Mouse (Mus musculus): ENCODE measurements around the gene Mzf1.

Mzf1 gene

DNA sequence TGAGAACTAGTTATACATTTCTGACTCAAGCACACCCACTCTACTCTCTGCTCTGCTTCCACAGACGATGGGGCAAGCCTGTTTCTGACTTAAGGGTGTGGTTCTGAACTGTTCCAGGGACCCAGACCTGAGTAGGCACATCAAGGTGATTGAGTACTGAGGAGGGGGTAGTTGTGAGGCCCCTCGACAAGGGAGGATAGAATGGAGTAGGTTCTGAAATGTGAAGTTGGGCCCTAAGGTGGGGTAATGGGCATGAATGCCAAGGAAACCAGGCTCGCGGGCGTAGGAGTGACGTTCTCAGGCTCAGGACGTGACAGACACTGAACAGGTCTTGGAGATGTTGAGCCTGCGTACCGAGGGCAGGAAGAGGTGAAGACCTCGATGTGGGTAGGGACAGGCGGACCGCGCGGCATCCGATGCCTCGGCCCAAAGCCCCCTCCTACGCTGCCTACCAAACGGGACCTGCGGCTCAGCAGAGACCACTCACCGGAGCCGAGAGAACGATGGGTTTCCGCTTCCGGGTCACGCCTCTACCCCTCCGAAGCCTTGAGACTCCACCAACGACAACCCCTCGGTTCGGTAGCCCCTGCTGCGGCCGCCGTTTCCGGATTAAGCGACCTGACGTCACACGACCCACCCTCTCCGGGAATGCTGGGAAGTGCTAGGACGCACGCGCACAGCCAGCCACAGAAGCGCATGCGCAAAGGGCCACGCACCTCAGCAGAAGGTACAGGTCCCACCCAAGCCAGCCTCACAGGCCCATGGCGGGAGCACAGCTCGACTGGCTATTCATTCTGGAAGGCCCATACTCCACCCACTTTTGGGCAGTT lies 20.2 kb downstream of the Mzf1 start, which contains the start of gene Chmp2a:
Gene Chmp2a, minus strand, starts transcription at position 660 of the 830 bp plus-strand sequence.
- peak; percentile 99 for DNase-seq (ENCODE audit: low read depth, low spot score)

DNA sequence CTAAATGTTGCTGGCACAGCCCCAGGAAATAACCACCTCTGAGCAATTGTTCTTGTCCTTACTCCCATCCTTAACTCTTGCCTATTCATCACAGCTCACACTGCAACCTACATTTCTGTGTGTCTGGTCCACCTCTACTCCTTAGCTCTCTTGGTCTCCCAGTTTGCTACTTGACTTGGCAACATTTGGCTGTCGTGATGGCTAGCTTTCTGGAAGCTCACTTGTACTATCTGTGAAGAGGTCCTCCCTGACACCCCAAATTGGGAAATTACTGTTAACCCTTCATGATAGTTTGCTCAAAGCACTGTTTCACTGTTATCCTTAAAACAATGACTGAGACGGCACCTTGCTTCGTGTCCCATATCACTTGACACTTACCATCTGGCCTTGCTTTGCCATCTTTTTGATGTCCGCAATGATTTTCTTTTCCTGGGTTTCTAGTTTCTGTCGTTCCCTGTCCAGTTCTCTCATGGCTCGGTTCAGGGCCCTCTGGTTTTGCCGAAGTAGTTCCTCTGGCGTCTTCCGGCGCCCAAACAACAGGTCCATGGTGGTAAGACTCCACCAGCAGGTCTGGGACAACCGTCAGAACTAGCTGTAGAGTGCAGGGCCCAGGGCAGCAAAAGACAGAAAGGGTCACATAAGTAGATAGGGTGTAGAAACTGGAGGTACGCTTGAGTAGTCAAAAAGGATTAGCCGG lies 21.0 kb downstream of the Mzf1 start:
- no peak for DNase-seq (ENCODE audit: low read depth, low spot score)

DNA sequence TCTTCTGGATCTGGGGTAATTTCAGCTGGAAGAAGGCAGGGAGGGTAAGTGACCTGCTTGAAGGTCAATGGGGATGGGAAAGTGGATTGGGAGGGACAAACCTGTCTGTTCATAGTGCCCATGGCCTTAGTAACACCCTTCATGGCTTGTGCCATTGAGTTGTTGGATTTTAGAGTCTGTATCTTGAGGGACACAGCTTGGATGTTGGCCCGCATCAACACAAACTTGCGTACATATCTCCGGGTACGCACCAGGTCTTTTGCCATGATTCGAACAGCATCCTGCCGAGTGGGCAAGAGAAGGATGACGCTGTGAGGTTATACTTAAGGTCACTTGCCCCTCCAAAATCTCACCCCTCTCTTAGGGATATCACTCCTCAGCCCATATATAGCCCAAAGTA lies 22.0 kb downstream of the Mzf1 start:
- DNase-seq (ENCODE audit: low read depth, low spot score) = no peak

DNA sequence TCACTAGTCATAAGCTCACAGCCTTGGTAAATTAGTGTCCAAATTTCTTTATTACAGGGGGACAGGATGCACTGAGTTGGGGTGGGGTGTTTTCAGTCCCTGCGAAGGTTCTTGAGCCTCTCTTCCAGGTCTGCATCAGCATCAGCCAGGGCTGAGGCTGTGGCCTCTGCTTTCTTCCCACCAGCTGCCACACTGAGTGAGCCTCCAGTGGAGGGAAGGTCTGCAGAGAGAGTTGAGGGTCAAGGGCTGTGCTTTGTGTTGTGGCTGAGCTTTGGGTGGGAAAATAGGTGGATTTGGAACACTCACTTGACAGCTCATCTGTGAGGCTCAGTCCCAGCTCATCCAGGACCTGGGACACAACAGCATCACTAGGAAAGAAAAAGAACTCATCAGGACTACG lies 22.6 kb downstream of the Mzf1 start:
- no peak for DNase-seq (ENCODE audit: low read depth, low spot score)

DNA sequence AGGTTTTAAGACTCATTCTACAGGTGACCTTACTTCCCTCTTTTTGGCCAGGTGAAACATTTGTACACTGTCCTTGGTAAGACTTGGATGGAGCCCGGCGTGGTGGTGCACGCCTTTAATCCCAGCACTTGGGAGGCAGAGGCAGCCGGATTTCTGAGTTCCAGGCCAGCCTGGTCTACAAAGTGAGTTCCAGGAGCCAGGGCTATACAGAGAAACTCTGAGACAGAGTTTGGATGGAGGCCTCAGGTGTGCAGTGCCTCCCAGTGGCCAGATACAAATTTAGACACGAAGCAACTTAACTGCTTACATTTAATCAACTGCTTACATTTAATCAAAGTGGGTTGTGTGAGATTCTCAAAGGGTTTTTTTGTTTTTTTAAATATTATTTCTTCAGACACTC lies 23.5 kb downstream of the Mzf1 start:
- peak; percentile 70 for DNase-seq (ENCODE audit: low read depth, low spot score)

- no peak for DNase-seq (ENCODE audit: low read depth, low spot score)
Observed at GRCm38 (mm10) chr7:13028986-13029385, 25.6 kb downstream of the Mzf1 start.

- DNase-seq (ENCODE audit: low read depth, low spot score) = no peak
Observed at GRCm38 (mm10) chr7:13025511-13026112, 29.0 kb downstream of the Mzf1 start.

- DNase-seq (ENCODE audit: low read depth, low spot score) = peak; percentile 81
Observed at GRCm38 (mm10) chr7:13024805-13025204, 29.8 kb downstream of the Mzf1 start.

DNA sequence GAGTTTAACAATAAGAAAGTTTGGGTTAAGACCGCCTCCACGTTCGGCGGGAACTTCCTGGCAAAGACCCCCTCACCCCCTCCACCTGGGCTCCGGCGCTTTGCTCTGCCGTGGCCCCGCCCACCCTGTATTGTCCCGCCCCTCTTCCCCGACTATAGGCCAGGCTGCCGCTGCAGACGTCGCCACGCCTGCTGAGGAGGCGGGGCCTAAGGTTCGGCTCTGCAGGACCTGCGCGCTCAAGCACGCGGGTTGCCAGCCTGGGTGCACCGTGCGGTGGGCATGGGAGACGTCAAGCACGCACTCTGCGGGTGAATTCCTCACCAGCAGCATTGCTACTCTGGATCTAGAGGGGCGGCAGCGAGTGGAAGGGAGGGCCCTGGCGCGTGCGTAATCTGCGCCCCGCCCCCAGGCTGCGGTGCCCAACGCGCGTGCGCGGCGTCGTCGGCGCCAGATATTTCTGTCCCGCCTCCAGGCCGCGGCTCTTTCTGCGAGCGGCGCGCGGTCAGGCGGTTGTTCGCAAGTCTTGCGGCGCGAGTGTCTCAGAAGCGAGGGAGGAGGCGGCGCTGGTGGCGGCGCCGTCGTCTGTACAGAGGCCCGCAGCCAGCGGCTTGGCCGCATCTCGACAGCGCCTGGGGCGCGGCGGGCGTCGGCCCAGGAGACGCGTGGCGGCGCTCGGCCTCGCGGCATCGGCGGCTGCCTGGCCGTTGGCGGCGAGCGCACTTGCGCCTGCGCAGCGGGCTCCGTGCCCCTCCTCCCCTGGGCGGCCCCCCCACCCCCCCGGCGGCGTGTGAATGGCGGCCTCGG lies 30.4 kb downstream of the Mzf1 start:
- DNase-seq (ENCODE audit: low read depth, low spot score) = peak; percentile 98

DNA sequence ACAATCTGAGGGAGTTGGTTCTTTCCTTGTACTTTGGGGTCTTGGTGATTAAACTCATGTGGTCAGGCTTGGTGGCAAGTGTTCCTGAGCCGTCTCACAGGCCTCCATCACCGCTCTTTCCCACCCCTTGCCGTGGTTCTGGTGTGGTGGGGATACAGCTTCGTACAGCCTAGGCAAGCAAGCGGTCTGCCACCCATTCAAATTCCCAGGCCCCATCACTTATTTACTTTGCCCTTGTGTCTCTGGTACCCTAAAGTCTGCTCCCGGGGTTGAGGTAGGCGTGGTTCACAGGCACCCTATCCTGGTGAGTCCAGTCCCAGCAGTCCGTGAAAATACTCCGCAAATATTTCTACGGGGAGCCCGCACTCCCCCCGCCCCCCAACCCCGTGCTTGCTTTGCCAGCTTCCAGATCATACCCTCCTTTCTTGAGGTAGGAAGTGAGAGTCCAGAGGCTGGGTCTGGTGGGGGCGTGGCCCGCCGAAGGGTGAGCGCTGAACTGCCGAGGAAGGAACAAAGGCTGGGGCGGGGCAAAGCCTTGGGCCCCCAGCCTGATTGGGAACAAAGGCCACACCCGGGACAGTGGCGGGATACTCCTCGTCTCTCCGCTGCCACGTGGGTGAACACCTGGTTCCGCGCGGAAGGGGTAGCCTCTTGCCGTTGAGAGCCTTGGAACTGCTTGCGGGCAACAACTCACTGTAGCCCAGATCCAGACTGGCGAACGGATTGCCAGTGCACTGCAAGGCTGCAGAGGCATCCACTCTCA lies 31.6 kb downstream of the Mzf1 start:
- DNase-seq (ENCODE audit: low read depth, low spot score) = peak; percentile 98

DNA sequence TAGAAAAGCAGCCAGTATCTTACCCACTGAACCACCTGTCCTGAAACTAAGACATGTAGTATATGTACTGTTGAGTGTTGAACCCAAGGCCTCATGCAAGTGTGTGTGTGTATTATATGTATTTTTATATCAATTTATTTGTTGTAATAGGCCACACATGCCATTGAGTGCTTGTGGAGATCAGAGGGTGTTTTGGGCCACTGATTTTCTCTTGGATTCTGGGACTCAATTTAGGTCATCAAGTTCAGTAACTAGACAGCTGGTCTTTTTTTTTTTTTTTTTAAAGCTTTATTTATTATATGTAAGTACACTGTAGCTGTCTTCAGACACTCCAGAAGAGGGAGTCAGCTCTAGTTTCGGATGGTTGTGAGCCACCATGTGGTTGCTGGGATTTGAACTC lies 39.3 kb downstream of the Mzf1 start:
- peak; percentile 22 for DNase-seq (ENCODE audit: low read depth, low spot score)

GRCm38 (mm10) chr7:13014275-13014839 lies 40.2 kb downstream of the Mzf1 start:
- peak; percentile 99 for DNase-seq (ENCODE audit: low read depth, low spot score)

- no peak for DNase-seq (ENCODE audit: low read depth, low spot score)
Observed at GRCm38 (mm10) chr7:13013671-13014070, 40.9 kb downstream of the Mzf1 start.

- peak; percentile 90 for DNase-seq (ENCODE audit: low read depth, low spot score)
Observed at GRCm38 (mm10) chr7:13010005-13010908, 44.3 kb downstream of the Mzf1 start, which contains the start of gene Zbtb45. Gene Zbtb45, minus strand, starts transcription at chr7:13010034.

DNA sequence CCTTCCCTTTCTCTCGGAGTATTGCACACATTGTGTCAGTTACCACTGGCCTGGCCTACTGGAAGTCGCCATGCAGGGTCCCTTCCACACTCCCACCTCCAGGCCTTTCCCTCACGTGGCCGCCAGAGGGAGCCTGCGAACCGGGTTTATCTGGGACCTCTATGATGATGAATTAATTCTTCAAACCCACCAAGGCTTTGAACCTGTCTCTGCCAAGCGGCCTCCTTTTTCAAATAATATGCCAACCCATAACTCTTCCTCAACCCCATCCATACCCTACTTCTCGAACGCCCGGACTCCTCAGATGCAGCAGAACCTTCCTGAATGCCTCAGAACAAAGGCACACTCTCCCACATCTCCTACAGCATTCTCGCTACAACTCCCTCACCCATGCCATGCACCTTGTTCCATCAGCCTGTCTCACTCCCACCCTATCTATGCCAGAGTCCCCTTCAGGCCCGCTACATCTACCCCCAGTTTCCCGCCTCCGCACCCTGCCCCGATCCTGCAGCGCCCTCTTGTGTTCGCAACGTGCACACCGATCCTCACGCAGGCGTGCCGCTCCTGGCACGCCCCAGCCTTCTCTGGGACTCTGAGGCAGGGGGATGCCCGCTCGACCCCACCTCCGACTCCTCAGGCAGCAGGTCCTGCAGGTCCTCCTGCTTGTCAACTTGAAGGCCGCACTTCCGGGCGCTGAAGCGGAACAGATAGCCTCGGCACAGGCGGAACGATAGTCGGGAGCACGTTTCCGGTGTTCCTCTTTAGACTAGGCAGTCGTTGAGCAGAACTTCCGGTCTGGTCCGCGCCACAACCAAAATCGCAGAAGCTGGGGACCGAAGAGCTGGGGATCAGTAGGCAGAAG lies 45.2 kb downstream of the Mzf1 start:
- peak; percentile 99 for DNase-seq (ENCODE audit: low read depth, low spot score)

GRCm38 (mm10) chr7:13007341-13008092 lies 47.0 kb downstream of the Mzf1 start:
- no peak for DNase-seq (ENCODE audit: low read depth, low spot score)

- no peak for DNase-seq (ENCODE audit: low read depth, low spot score)
Observed at GRCm38 (mm10) chr7:13006531-13006930, 48.0 kb downstream of the Mzf1 start.

- DNase-seq (ENCODE audit: low read depth, low spot score) = peak; percentile 82
Observed at GRCm38 (mm10) chr7:13006011-13006410, 48.6 kb downstream of the Mzf1 start.

Measured in ZHBTc4 (cell line).